8 mouse cellular contexts compared by ENCODE assay signal in genomic region chr15:93713428-93713827, GRCm38 (mm10).
A peak's percentile ranks its signal among the peaks of the same experiment; 100 is the strongest.
DNase-seq lines count a peak whose midpoint lies in the region; ATAC-seq and TF ChIP-seq lines count a peak whose summit lies in the region.

No protein-coding gene starts in this region.

- no peak overlapping the region for H3K4me3 ChIP-seq in lung, adult 2 months (replicated peaks; ENCODE audit: extremely low read depth, low read depth, low read length)

- intact Hi-C loops in gastrocnemius, postnatal 36 days (cut with DNase I): no loop called here

- H3K4me1 ChIP-seq in lung, adult 2 months (ENCODE audit: control insufficient read depth, insufficient read depth, low read length): no peaks in the 10 kb centered on the region

- peak; percentile 11 to 36 for DNase-seq in cerebellum, postnatal 25 days
- DNase-seq in cerebellum, adult 11-12 months: no peak
- peak; percentile 56 for DNase-seq in Muller cell, postnatal 12 days (ENCODE audit: inconsistent ontology term)
- peak; percentile 87 to 90 for DNase-seq in gastrocnemius, postnatal 36 days
- DNase-seq in lung, adult 2 months: peak; percentile 49
- peak; percentile 80 for DNase-seq in testis, postnatal 14 days (ENCODE audit: low spot score)
- no peak for DNase-seq in c-Kit-positive CD71-positive TER-119-positive erythroid progenitor cells, embryonic 14.5 days (ENCODE audit: low spot score)

- 51% methylated on average over 7 of the region's 7 CpGs for WGBS in lung, adult 2 months

- no peak for TF ChIP-seq CTCF in lung, adult 2 months (IDR thresholded peaks at IDR 0.05; ENCODE audit: insufficient read depth, low read length)

- no peak for TF ChIP-seq POLR2A in lung, adult 2 months (IDR thresholded peaks at IDR 0.05; ENCODE audit: borderline replicate concordance, extremely low read depth, low read depth, low read length)

- ATAC-seq in inflammation-experienced regulatory T-cells, adult 6 months: no peak

Comparison
In these comparisons a context has a peak if more than half of its experiments do, and no peak if none do; other contexts are left out.
1. DNase-seq: peak in cerebellum, postnatal 25 days (2 of 2), Muller cell, postnatal 12 days (single experiment), gastrocnemius, postnatal 36 days (2 of 2), lung, adult 2 months (single experiment) and testis, postnatal 14 days (single experiment); none in cerebellum, adult 11-12 months (single experiment) and c-Kit-positive CD71-positive TER-119-positive erythroid progenitor cells, embryonic 14.5 days (single experiment).